Mouse (Mus musculus) gastrocnemius, adult 2 months (tissue): Measurements from ENCODE around the gene Lsm4. TPM values are rescaled to one million over a fixed set of nuclear protein-coding genes. Genes with fewer than 3 reads are reported as not detected.

Experiments
- DNase-seq: peaks from one replicate; pipeline ENCODE4 v3.0.0; 2022
- H3K27ac ChIP-seq: fragments of 200-600 bp; 2 replicates; pipeline ENCODE4 v1.8.1; 2022; ENCODE audit warnings: mild to moderate bottlenecking
- H3K4me3 ChIP-seq: fragments of 200-600 bp; 2 replicates; pipeline ENCODE4 v1.8.1; 2022; ENCODE audit warnings: mild to moderate bottlenecking, moderate library complexity
- CTCF ChIP-seq: fragments of 200-600 bp; IDR thresholded peaks from 2 replicates; pipeline ENCODE4 v1.8.1; 2022; ENCODE audit warnings: antibody characterized with exemption, mild to moderate bottlenecking, moderate library complexity
- intact Hi-C: fragments of 180-260 bp; cut with DNase I; formaldehyde crosslinking; loops from one replicate; pipeline ENCODE4 v1.15.1; 2025
- long read RNA-seq, 2 experiments: library from polyadenylated mRNA; stranded (forward); transcript quantifications; one replicate each; pipeline ENCODE4 v2.0.0; 2021
- total RNA-seq, 2 experiments: library from RNA; stranded (reverse); gene quantifications; 2 replicates each; pipeline ENCODE4 v1.2.3; 2021

Lsm4 gene
- total RNA-seq: 10 to 100 TPM; 61.7 to 65.6 TPM
- long read RNA-seq, experiment 1, transcript Lsm4-201 (5 exons, 925 nt): major isoform, 129 of 141 reads
- long read RNA-seq, experiment 1, partial matches to known transcripts: 7 of 141 reads
- long read RNA-seq, experiment 1, other reads (novel, unspliced or antisense): 4 of 141 reads
- long read RNA-seq, experiment 2, transcript Lsm4-201 (5 exons, 925 nt): major isoform, 117 of 133 reads
- long read RNA-seq, experiment 2, partial matches to known transcripts: 12 of 133 reads
- long read RNA-seq, experiment 2, other reads (novel, unspliced or antisense): 4 of 133 reads

- intact Hi-C loops: loop anchor here (1.0 kb wide), 1 partner anchor 27 kb away; no protein-coding TSS in a partner anchor
- TF ChIP-seq CTCF: peak; percentile 87
- H3K4me3 ChIP-seq: peak within 1 kb of the TSS; percentile 82
- peak within 1 kb of the TSS; percentile 98 for H3K27ac ChIP-seq
- DNase-seq: peak; percentile 97
Measured at GRCm38 (mm10) chr8:70673079-70673856, at the start of gene Lsm4. TSS of gene Lsm4 (plus strand) at chr8:70673248.

- Histone ChIP-seq H3K27ac (no peak overlapping the region), H3K4me3 (no peak overlapping the region)
- intact Hi-C loops: loop anchor here (5.0 kb wide), 1 partner anchor 77 kb away; the partner anchor contains the start of gene Iqcn
- TF ChIP-seq CTCF: peak; percentile 76
- DNase-seq: peak; percentile 79
Measured at GRCm38 (mm10) chr8:70625104-70625503, 47.9 kb upstream of the Lsm4 start.

- no peak for DNase-seq
- no peak overlapping the region for H3K4me3 ChIP-seq
- no peak overlapping the region for H3K27ac ChIP-seq
- intact Hi-C loops: loop anchor here (5.0 kb wide), 1 partner anchor 75 kb away; the partner anchor contains the start of gene Iqcn
- no peak for TF ChIP-seq CTCF
Measured at GRCm38 (mm10) chr8:70627041-70627440, 46.0 kb upstream of the Lsm4 start.

GRCm38 (mm10) chr8:70628986-70629490, 44.0 kb upstream of the Lsm4 start:
- no peak for DNase-seq
- intact Hi-C loops: loop anchor here (2.0 to 5.0 kb wide), 2 partner anchors 16 to 73 kb away; partner anchors contain the start of gene Iqcn
- H3K27ac ChIP-seq: peak overlapping the region; percentile 90
- H3K4me3 ChIP-seq: peak overlapping the region; percentile 74
- TF ChIP-seq CTCF: no peak

GRCm38 (mm10) chr8:70629574-70630531, 43.2 kb upstream of the Lsm4 start:
- peak overlapping the region; percentile 90 for H3K27ac ChIP-seq
- H3K4me3 ChIP-seq: peak overlapping the region; percentile 74
- intact Hi-C loops: loop anchor here (1.0 to 5.0 kb wide), 3 partner anchors 17 to 72 kb away; partner anchors contain the start of gene Iqcn
- TF ChIP-seq CTCF: no peak
- peak; percentile 91 for DNase-seq

GRCm38 (mm10) chr8:70630532-70631381, 42.3 kb upstream of the Lsm4 start:
- DNase-seq: peak; percentile 73
- no peak for TF ChIP-seq CTCF
- intact Hi-C loops: loop anchor here (1.0 kb wide), 1 partner anchor 23 kb away; no protein-coding TSS in a partner anchor
- Histone ChIP-seq H3K27ac (peak overlapping the region; percentile 90), H3K4me3 (peak overlapping the region; percentile 37)

- intact Hi-C loops: no loop called here
- no peak for TF ChIP-seq CTCF
- DNase-seq: peak; percentile 57
- Histone ChIP-seq H3K27ac (peak overlapping the region; percentile 90), H3K4me3 (peak overlapping the region; percentile 37; the same call in 1 of the 2 replicates)
Measured at GRCm38 (mm10) chr8:70631436-70631835, 41.6 kb upstream of the Lsm4 start.

- Histone ChIP-seq H3K4me3 (peak within 1 kb of the TSS; percentile 37; the same call in 1 of the 2 replicates), H3K27ac (peak within 1 kb of the TSS; percentile 90)
- intact Hi-C loops: no loop called here
- no peak for TF ChIP-seq CTCF
- DNase-seq: no peak
Measured at GRCm38 (mm10) chr8:70632346-70632892, 40.6 kb upstream of the Lsm4 start, which contains the start of gene Gdf15. TSS of gene Gdf15 (minus strand) at chr8:70632456.

- Histone ChIP-seq H3K27ac (peak overlapping the region; percentile 56), H3K4me3 (no peak overlapping the region)
- DNase-seq: peak; percentile 80
- TF ChIP-seq CTCF: no peak
- intact Hi-C loops: no loop called here
Measured at GRCm38 (mm10) chr8:70634066-70634465, 39.0 kb upstream of the Lsm4 start.

GRCm38 (mm10) chr8:70635527-70635926, 37.5 kb upstream of the Lsm4 start:
- Histone ChIP-seq H3K27ac (0 out of 2 replicates have a peak overlapping the region, but pooled peaks have one; percentile 24), H3K4me3 (no peak overlapping the region)
- TF ChIP-seq CTCF: no peak
- DNase-seq: no peak
- intact Hi-C loops: no loop called here

GRCm38 (mm10) chr8:70636838-70637237, 36.2 kb upstream of the Lsm4 start:
- Histone ChIP-seq H3K27ac (no peak overlapping the region), H3K4me3 (no peak overlapping the region)
- intact Hi-C loops: no loop called here
- no peak for DNase-seq
- no peak for TF ChIP-seq CTCF
